20 mouse cellular contexts compared by ENCODE assay signal in the genomic region with DNA sequence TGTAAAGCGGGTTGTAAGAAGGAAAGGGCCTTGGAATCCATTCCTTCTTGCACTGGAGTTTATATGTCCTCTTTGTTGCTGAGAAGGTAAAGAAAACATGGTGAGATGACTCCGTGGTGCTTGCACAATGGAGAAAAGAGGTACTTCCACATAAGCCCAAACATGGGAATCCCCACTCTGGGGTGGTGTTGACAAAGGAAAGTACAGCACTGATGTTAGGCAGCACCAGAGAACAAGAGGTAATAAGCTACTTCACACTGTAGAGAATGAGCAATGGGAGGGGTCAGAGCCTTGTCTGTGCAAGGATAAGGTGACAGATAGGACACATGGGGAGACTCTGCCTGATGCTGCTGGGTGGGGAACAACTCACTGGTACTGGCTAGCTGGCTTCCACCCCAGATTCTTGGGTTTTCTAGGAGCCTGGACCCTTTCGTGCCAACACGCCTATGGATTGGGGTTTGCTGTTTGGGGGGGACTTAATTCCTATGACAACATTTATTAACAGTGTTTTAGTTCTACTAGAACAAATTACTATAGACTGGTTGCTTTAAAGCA. TPM values are rescaled to one million over a fixed set of nuclear protein-coding genes. Genes with fewer than 3 reads are reported as not detected.
DNase-seq lines count a peak whose midpoint lies in the region; ATAC-seq and TF ChIP-seq lines count a peak whose summit lies in the region.
"Had no signal": no experiment of that assay in that cellular context is flagged by ENCODE, and none has a peak within 500 bp of the region (broad histone marks: within the 10 kb centered on the region; RNA-seq: fewer than 3 reads in every experiment).

No protein-coding gene starts in this region.

- H3K9ac ChIP-seq in liver, adult 2 months (ENCODE audit: low read depth, low read length) = no peak overlapping the region
- H3K9ac ChIP-seq: embryonic facial prominence, embryonic 15.5 days; forebrain, embryonic 13.5 days; neural tube, embryonic 15.5 days; stomach, embryonic 15.5 days had no signal

- peak; percentile 90 for ATAC-seq in granulocyte monocyte progenitor cell, adult 5-6 weeks (replicated peaks; ENCODE audit: poor library complexity, severe bottlenecking)
- ATAC-seq: forebrain, embryonic 13.5 days; Patski had no signal

- TF ChIP-seq CTCF in liver, adult 2 months (IDR thresholded peaks at IDR 0.05; ENCODE audit: low read depth, low read length) = no peak

- H3K36me3 ChIP-seq in liver, adult 2 months (ENCODE audit: control insufficient read depth, insufficient read depth, low read length) = no peaks in the 10 kb centered on the region
- H3K36me3 ChIP-seq: embryonic facial prominence, embryonic 15.5 days; midbrain, embryonic 10.5 days; neural tube, embryonic 15.5 days; stomach, embryonic 15.5 days had no signal

- TF ChIP-seq POLR2A in liver, adult 2 months (IDR thresholded peaks at IDR 0.05; ENCODE audit: extremely low read depth, insufficient read depth, low read length) = no peak

- H3K4me1 ChIP-seq in liver, adult 2 months (ENCODE audit: control insufficient read depth, insufficient read depth, low read length) = no peaks in the 10 kb centered on the region
- H3K4me1 ChIP-seq: embryonic facial prominence, embryonic 15.5 days; stomach, embryonic 15.5 days had no signal

- WGBS in liver, adult 2 months = 83% methylated on average over 4 of the region's 4 CpGs

- no peaks in the 10 kb centered on the region for H3K27me3 ChIP-seq in liver, adult 2 months (ENCODE audit: control insufficient read depth, insufficient read depth, low read length)
- H3K27me3 ChIP-seq: embryonic facial prominence, embryonic 15.5 days; forebrain, embryonic 13.5 days; stomach, embryonic 15.5 days had no signal

- no peaks in the 10 kb centered on the region for H3K79me2 ChIP-seq in liver, adult 2 months (ENCODE audit: control insufficient read depth, insufficient read depth, low read length)

- peak; percentile 22 for DNase-seq in liver, adult 2 months (ENCODE audit: extremely low read depth, low read depth, low spot score)
- DNase-seq in liver = no peak
- DNase-seq in A20 (ENCODE audit: low read depth, low spot score) = peak; percentile 44
- peak; percentile 72 to 75 for DNase-seq in monocyte, adult 2 months (ENCODE audit: low read depth in 1 of 2, low spot score in 2 of 2)
- DNase-seq in cerebellum, postnatal 14 days = no peak
- DNase-seq in adrenal gland, postnatal 14 days = no peak
- DNase-seq in urinary bladder, postnatal 10 days (ENCODE audit: low spot score) = no peak
- DNase-seq: adrenal gland, adult 2 months; heart, postnatal 36 days had no signal

- no peak overlapping the region for H3K4me3 ChIP-seq in liver, adult 2 months (ENCODE audit: insufficient read depth, low read depth, low read length)
- H3K4me3 ChIP-seq: embryonic facial prominence, embryonic 15.5 days; forebrain, embryonic 13.5 days; midbrain, embryonic 10.5 days; neural tube, embryonic 15.5 days; stomach, embryonic 15.5 days had no signal

- H3K27ac ChIP-seq in liver, adult 2 months (replicated peaks; ENCODE audit: insufficient read depth, low read depth, low read length) = no peak overlapping the region
- H3K27ac ChIP-seq: embryonic facial prominence, embryonic 15.5 days; forebrain, embryonic 13.5 days; midbrain, embryonic 10.5 days; neural tube, embryonic 15.5 days; stomach, embryonic 15.5 days had no signal

RNA-seq across cellular contexts. Expression of a gene that starts 49.6 kb away (rescaled TPM):
- not detected in 2 replicates for total RNA-seq in liver, adult 2 months (2014; rRNA removed)
- polyA plus RNA-seq in liver, adult 2 months (2012; rRNA removed) = not detected in 2 replicates
- not detected in 2 replicates for total RNA-seq in granulocyte monocyte progenitor cell, adult 5-6 weeks (2014; fragmentation: Nextera tagmentation)
- not detected in 2 replicates for total RNA-seq in granulocyte monocyte progenitor cell, adult 5-6 weeks (2017)
- total RNA-seq in adrenal gland, postnatal 14 days (2021) = not detected in 2 replicates
- total RNA-seq: adrenal gland, adult 2 months; gastrocnemius, adult 18-20 months; heart, postnatal 36 days; left cerebral cortex, adult 18-20 months had no signal
- polyA plus RNA-seq: adrenal gland, adult 2 months; cortical plate, adult 2 months; forebrain, embryonic 13.5 days; intestine, embryonic 14.5 days; midbrain, embryonic 10.5 days; neural tube, embryonic 15.5 days; Patski; stomach, embryonic 15.5 days had no signal

Comparison
In these comparisons a context has a peak if more than half of its experiments do, and no peak if none do; other contexts are left out.
1. DNase-seq: peak in liver, adult 2 months (single experiment), A20 (single experiment) and monocyte, adult 2 months (2 of 2); none in liver (single experiment), cerebellum, postnatal 14 days (0 of 2), adrenal gland, postnatal 14 days (single experiment) and urinary bladder, postnatal 10 days (single experiment).